Mouse (Mus musculus): ENCODE results near the gene Pdzd7. TPM values are rescaled to one million over a fixed set of nuclear protein-coding genes. Genes with fewer than 3 reads are reported as not detected.

Gene Pdzd7
- total RNA-seq (2015; ENCODE audit: low replicate concordance) (not detected in 2 replicates), total RNA-seq (2017; ENCODE audit: low replicate concordance) (not detected in 2 replicates)

GRCm38 (mm10) chr19:45045651-45046050 is at the start of gene Pdzd7:
Pdzd7 (minus strand) TSS chr19:45045717.
- ATAC-seq (replicated peaks; ENCODE audit: low FRiP score, poor library complexity, severe bottlenecking): no peak

- ATAC-seq (replicated peaks; ENCODE audit: low FRiP score, poor library complexity, severe bottlenecking): no peak
These were observed 36.5 kb upstream of the Pdzd7 start for GRCm38 (mm10) chr19:45081841-45082550.

GRCm38 (mm10) chr19:45081279-45081678 is 35.8 kb upstream of the Pdzd7 start:
- no peak for ATAC-seq (replicated peaks; ENCODE audit: low FRiP score, poor library complexity, severe bottlenecking)

DNA sequence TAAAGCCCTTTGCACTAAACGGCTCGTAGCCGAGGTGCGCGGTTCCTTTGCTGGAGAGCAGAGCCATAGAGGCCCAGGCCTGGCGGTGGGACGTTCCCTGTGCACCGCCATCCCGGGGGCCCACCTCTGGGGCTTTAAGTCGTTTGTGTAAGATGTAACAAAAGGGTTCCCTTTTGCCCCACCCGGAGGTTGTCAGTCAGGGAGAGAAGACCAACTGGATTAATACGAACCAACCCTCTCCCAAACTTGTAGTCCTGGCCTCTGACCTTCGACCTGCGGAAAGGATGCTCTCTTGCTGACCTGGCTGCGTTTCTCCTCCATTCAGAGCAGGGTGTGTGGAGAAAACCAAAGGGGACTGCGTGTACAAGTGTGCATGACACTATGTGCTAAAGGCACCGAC is 35.2 kb upstream of the Pdzd7 start:
- no peak for ATAC-seq (replicated peaks; ENCODE audit: low FRiP score, poor library complexity, severe bottlenecking)

GRCm38 (mm10) chr19:45079769-45080515 is 34.4 kb upstream of the Pdzd7 start:
- ATAC-seq (replicated peaks; ENCODE audit: low FRiP score, poor library complexity, severe bottlenecking): no peak

DNA sequence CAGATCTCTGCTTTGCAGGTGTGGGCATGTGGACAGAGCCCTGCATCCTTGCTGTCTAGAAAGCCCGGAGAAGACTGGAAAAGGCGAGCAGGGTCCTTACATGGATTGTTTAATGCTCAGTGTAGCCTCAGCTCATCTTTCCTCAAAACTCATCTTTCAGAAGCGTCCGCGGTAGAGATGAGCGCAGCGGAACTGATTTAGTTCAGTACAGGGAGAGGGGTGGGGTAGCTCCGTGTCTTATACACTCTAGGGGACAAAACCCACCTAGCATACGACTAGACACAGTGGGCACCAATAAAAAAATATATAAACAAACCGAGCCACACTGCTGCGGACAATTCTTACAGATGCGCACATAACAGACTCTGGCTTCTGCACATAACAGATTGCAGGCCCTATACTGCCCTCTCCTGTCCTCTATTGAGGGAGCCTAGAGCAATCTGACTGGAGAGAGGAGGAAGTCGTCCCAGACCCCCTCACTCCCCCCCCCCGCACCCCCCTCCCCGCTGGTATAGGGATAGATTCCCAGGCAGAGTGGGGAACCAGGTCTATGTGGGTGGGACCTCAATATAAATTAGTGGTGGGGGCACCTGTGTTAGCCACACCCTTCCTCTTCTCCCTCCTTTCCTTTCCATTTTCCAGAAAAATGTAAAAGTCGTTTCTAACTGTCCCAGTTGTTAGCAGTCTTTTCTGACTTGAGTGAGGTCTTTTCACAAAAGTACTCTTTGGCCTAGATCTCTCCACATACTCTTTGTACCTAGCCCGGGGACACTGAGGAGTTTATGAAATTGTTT is 33.7 kb upstream of the Pdzd7 start:
- ATAC-seq (replicated peaks; ENCODE audit: low FRiP score, poor library complexity, severe bottlenecking): no peak

GRCm38 (mm10) chr19:45077742-45078645 is 32.5 kb upstream of the Pdzd7 start:
- ATAC-seq (replicated peaks; ENCODE audit: low FRiP score, poor library complexity, severe bottlenecking): no peak

- peak; percentile 47 for ATAC-seq (replicated peaks; ENCODE audit: low FRiP score, poor library complexity, severe bottlenecking)
These were observed 31.3 kb upstream of the Pdzd7 start for GRCm38 (mm10) chr19:45076586-45077510.

DNA sequence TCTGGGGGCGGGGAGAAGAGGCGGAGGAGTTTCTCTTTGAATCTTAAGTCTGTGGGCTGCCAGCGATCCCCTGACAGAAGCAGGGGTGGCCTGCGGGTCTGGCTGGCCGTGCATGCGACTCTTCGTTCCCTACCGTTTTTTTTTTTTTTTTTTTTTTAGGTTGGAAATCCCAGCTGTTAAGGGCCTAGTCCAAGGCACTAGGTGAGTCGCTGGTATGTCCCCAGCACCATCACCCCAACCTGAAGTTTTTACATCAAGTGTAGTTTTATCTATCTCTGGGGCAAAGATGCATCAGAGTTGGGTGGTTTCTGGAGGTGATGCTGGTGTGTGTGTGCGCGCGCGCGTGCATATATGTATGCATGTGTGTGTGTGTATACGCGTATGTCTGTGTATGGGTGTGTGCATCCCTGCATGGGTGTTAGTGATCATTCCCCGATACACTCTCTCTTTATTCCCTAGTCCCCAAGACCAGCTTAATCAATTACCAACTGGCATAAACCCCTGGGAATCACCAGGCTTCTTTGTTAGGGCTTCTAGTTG is 30.6 kb upstream of the Pdzd7 start:
- ATAC-seq (replicated peaks; ENCODE audit: low FRiP score, poor library complexity, severe bottlenecking): no peak

- peak; percentile 32 for ATAC-seq (replicated peaks; ENCODE audit: low FRiP score, poor library complexity, severe bottlenecking)
These were observed 30.0 kb upstream of the Pdzd7 start for GRCm38 (mm10) chr19:45075323-45076035.

DNA sequence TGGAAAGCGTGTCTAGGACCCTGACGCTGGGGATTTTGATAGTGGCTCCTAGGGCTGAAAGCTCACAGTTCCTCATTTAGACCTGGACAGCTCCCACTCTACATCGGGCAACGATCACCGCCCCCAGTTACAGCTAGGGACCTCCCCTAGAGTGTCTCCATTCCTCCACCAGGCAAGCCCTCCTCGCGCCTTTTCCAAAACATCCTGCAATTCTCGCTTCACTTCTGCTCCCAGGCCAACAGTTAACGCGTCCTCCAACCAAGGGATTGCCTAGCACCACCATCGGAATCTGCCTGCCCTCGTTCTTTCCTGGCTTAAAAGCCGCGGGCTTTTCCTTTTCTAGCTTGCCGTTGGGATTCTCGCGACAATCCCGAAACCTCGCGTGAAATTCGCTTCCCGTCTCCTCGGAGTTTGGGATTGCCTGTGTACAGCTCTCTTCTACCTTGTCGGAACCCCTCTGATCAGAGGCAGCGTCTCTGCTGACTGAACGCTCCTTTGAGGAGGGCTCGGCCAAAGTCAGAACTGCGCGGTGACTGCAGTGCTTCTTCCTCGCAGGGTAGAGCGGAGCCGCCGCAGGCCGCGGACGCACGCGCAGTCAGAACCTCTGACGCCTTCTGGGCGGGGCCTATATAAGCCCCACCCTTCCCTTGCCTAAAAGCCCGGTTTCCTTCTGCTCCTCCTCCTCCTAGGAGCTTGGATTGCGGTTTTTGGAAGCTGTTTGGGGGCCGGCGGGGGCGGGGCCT is 29.2 kb upstream of the Pdzd7 start, which contains the start of gene Kazald1:
TSS of gene Kazald1 (plus strand) at position 662 of the 743 bp plus-strand sequence.
- ATAC-seq (replicated peaks; ENCODE audit: low FRiP score, poor library complexity, severe bottlenecking): peak; percentile 83

- ATAC-seq (replicated peaks; ENCODE audit: low FRiP score, poor library complexity, severe bottlenecking): peak; percentile 63
These were observed 28.5 kb upstream of the Pdzd7 start for GRCm38 (mm10) chr19:45073871-45074542.

DNA sequence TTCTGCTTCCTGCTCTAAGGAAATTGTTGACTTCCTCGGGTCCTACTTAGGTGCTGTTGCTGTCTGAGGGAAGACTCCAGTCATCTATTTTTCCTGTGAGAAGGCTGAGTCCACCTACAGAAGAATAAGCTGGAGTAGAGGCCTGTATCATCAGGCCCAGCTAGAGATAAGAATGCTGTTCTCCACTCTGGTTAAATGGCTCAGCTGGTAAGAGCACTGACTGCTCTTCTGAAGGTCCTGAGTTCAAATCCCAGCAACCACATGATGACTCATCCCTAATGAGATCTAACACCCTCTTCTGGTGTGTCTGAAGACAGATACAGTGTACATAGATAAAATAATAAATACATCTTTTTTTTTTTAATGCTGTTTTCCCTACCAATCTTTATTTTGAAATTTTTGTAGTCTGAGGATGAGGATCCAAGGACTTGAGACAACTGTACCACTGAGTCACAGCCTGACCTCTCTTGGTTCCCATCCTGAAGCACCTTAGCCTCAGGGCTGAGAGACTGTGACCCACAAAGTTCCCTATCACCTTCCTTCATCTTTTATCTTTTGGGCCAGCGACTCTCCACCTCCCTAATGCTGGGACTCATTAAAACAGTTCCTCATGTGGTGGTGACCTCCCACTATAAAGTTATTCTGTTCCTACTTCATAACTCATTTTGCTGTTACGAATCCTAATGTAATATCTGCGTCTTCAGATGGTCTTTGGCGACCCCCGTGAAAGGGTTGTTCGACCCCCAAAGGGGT is 22.4 kb upstream of the Pdzd7 start:
- no peak for ATAC-seq (replicated peaks; ENCODE audit: low FRiP score, poor library complexity, severe bottlenecking)

DNA sequence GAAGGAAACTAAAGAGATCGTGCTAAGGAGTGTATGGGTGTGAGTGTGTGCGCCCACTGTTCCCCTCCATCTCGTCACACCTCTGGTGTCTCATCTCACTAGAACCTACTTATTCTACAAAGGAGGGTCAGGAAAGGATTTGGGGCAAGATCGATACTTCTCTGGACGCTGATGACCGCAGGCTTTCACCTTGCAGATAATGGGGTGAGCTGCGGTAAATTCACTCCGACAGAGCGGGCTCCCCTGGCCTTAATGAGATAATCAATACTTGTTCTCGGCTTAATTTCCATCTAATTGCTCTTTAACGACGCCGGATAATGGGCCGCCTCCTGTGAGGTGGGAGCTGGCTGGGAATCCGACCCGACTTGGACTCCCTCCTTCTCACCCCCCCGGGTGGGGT is 21.7 kb upstream of the Pdzd7 start:
- no peak for ATAC-seq (replicated peaks; ENCODE audit: low FRiP score, poor library complexity, severe bottlenecking)

- no peak for ATAC-seq (replicated peaks; ENCODE audit: low FRiP score, poor library complexity, severe bottlenecking)
These were observed 19.7 kb upstream of the Pdzd7 start for GRCm38 (mm10) chr19:45065226-45065625.

Measured in erythroid progenitor cell, adult 5-6 weeks (primary cell).